Mouse (Mus musculus) liver, embryonic 14.5 days (tissue): ENCODE data around the gene Commd1. TPM values are rescaled to one million over a fixed set of nuclear protein-coding genes. Genes with fewer than 3 reads are reported as not detected.

Experiments
- ATAC-seq: fragments of 200-750 bp; cut with Nextera tagmentation; 2 replicates; pipeline ENCODE4 v1.8.0; 2017; ENCODE audit warnings: moderate number of reproducible peaks, mild to moderate bottlenecking, moderate library complexity; ENCODE audit not compliant: insufficient read depth
- DNase-seq, 3 experiments: peaks; one replicate each; pipeline ENCODE4 v3.0.0-alpha.2; 2012 to 2013; ENCODE audit warnings: low read depth in 3 of 3, low spot score in 3 of 3
- H3K27ac ChIP-seq: fragments of 300-500 bp; sonication (generic); 2 replicates; pipeline ENCODE4 v1.5.1; 2014; ENCODE audit warnings: moderate library complexity, mild to moderate bottlenecking, control low read depth, inconsistent platforms
- H3K27me3 ChIP-seq: fragments of 300-500 bp; sonication (generic); 2 replicates; pipeline ENCODE4 v1.6.1; 2014; ENCODE audit warnings: mild to moderate bottlenecking, low read length, moderate library complexity; ENCODE audit not compliant: control insufficient read depth, insufficient read depth
- H3K36me3 ChIP-seq: fragments of 300-500 bp; sonication (generic); replicated peaks from 2 replicates; pipeline ENCODE4 v1.6.1; 2014; ENCODE audit warnings: low read depth; ENCODE audit not compliant: control insufficient read depth, insufficient read depth
- H3K4me1 ChIP-seq, 2 experiments: fragments of 200-500 bp in 1 of 2; fragments of 300-500 bp in 1 of 2; sonication (generic) in 1 of 2; replicated peaks; 2 replicates each; pipeline ENCODE4 v1.6.1; 2012 to 2014; ENCODE audit warnings: antibody characterized with exemption in 1 of 2, inconsistent platforms in 1 of 2, low read length in 1 of 2; ENCODE audit not compliant: control insufficient read depth in 2 of 2, insufficient read depth in 2 of 2
- H3K4me2 ChIP-seq: fragments of 300-500 bp; sonication (generic); 2 replicates; pipeline ENCODE4 v1.6.1; 2014; ENCODE audit warnings: low read depth, mild to moderate bottlenecking, control low read depth, moderate library complexity
- H3K4me3 ChIP-seq, 2 experiments: fragments of 200-500 bp in 1 of 2; fragments of 300-500 bp in 1 of 2; sonication (generic) in 1 of 2; 2 replicates each; pipeline ENCODE4 v1.5.1; 2012 to 2014; ENCODE audit warnings: low read depth in 2 of 2, low read length in 2 of 2, mild to moderate bottlenecking in 2 of 2, control low read depth in 1 of 2, inconsistent platforms in 1 of 2, moderate library complexity in 1 of 2; ENCODE audit not compliant: insufficient read depth in 1 of 2
- H3K9ac ChIP-seq: fragments of 300-500 bp; sonication (generic); replicated peaks from 2 replicates; pipeline ENCODE4 v1.6.1; 2014; ENCODE audit warnings: mild to moderate bottlenecking, control low read depth, moderate library complexity
- H3K9me3 ChIP-seq: fragments of 300-500 bp; sonication (generic); 2 replicates; pipeline ENCODE4 v1.6.1; 2016; ENCODE audit warnings: low read length, mixed read lengths; ENCODE audit not compliant: control insufficient read depth
- CTCF ChIP-seq: IDR thresholded peaks from 2 replicates; pipeline ENCODE4 v1.5.1; 2016; ENCODE audit warnings: antibody characterized with exemption, low read depth, control low read depth
- EP300 ChIP-seq: IDR thresholded peaks from 2 replicates; pipeline ENCODE4 v1.6.1; 2016; ENCODE audit warnings: antibody characterized with exemption, low read depth
- WGBS: fragments of 180-500 bp; shearing (Covaris S2); extraction: QIAGEN DNeasy Blood & Tissue Kit; methylation state at CpG from one replicate; pipeline ENCODE4 v1.1.7; 2014; ENCODE audit not compliant: insufficient replicate concordance; 5-methylcytosine and 5-hydroxymethylcytosine counted together
- polyA plus RNA-seq, 2 experiments: library from polyadenylated mRNA; depleted of rRNA in 1 of 2; stranded (reverse) in 1 of 2; unstranded in 1 of 2; fragments of >200 nt; fragmentation: Nextera tagmentation in 1 of 2; extraction: Ambion mirVana in 1 of 2; gene quantifications; 2 replicates each; pipeline versions ENCODE4 v1.2.1 to v1.2.3; 2012 to 2014

Gene Commd1
- polyA plus RNA-seq, 2 experiments: 35.6 to 203 TPM

DNA sequence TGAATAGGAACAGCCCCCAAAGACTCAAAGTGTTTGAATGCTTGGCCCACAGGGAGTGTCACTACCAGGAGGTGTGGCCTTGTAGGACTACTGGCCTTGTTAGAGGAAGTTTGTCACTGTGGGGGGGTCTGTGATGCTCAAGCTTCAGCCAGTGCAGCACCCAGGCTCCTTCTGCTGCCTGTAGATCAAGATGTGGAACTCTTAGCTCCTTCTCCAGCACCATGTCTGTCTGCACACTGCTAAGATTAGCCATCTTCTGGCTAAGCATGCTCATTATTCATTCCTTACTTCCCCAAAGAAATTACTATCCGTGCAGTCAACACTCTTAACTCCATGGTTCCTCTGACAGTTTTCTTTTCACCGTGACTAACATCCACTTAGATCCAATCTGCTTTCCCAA is 52.1 kb downstream of the Commd1 start:
- no peak for ATAC-seq
- no peak overlapping the region for H3K4me2 ChIP-seq
- TF ChIP-seq CTCF (no peak), EP300 (no peak)
- WGBS: 43% methylated on average over 2 of the region's 2 CpGs
- no peaks in the 10 kb centered on the region for H3K9me3 ChIP-seq
- H3K9ac ChIP-seq: no peak overlapping the region
- no peaks in the 10 kb centered on the region for H3K36me3 ChIP-seq
- peaks cover 7 to 27% of the 10 kb centered on the region in 2 experiments; a peak in 3 of 4 replicates for H3K4me1 ChIP-seq
- no peak overlapping the region for H3K4me3 ChIP-seq
- no peaks in the 10 kb centered on the region for H3K27me3 ChIP-seq
- no peak for DNase-seq
- H3K27ac ChIP-seq: no peak overlapping the region

DNA sequence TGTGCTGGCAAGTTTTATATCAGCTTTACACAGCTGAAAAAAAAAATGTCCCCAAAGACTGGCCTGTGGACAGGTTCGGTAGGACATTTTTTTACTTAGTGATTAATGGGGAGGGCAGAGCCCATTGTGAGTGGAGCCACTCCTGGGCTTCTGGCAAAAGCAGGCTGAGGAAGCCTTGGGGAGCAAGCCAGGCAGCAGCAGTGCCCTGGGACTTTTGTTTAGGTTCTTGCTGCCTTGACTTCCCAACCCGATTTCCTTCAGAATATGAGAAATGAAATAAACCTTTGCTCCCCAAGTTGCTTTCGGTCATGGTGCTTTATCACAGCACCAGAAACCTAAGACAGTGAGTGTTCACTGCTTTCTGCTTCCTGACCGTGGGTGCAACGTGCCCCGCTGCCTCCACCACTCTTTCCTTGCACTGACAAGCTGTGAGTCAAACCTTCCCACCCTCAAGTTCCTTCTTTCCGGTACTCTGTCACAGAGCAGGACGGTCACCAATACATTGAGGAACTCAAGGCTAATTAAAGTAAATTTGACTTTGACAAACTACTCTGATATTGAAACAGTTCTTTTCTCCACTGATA is 53.5 kb downstream of the Commd1 start:
- no peak for TF ChIP-seq CTCF
- TF ChIP-seq EP300: no peak
- Histone ChIP-seq H3K27ac (no peak overlapping the region), H3K27me3 (no peaks in the 10 kb centered on the region), H3K9ac (no peak overlapping the region), H3K4me1 (peaks cover 7 to 27% of the 10 kb centered on the region in 2 experiments; a peak in 3 of 4 replicates), H3K4me2 (no peak overlapping the region), H3K4me3 (no peak overlapping the region), H3K9me3 (no peaks in the 10 kb centered on the region), H3K36me3 (no peaks in the 10 kb centered on the region)
- 23% methylated on average over 8 of the region's 8 CpGs for WGBS
- no peak for ATAC-seq
- DNase-seq: no peak

DNA sequence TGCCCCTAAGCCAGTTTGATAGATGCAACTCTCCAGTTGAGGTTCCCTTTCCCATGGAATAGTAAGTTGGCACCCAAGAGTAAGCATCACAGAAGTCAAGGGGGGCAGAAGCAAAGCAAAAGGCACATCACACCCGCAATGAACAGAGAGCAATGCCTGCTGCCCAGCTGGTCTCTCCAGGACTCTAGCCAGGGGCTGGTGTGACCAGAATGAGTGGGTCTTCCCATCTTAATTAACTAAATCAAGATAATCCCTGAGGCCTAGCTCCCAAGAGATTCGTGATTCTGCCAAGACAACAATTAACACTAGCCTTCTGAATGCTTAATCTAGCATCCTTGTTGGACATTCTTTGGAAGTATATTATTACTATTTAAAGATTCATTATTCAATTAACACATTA is 58.6 kb downstream of the Commd1 start:
- WGBS: 71% methylated on average over 2 of the region's 2 CpGs

DNA sequence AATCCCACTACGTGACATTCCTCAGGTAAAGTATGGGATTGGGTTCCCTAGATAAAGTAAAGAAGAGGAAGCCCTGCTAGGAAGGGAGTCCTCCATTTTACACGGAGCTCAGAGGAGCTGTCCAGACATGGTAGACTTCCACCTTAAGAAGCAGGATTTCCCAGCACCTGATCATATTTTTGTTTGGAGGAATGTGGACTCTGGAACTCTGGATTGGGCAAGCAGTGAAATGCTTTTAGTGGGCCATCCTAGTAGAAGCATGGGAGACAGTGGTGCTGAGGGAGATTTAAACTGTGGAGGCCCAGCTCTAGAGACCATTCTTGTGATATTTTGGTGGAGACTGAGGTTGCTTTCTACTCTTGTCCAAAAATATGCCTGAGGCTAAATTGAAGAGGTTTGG is 59.6 kb downstream of the Commd1 start:
- TF ChIP-seq EP300 (no peak), CTCF (no peak)

More for the DNA sequence above, 58.6 kb downstream of the Commd1 start:
- Histone ChIP-seq H3K27me3 (no peaks in the 10 kb centered on the region), H3K4me2 (no peak overlapping the region), H3K36me3 (no peaks in the 10 kb centered on the region), H3K4me1 (peaks cover 0 to 2% of the 10 kb centered on the region in 2 experiments; a peak in 1 of 4 replicates), H3K27ac (no peak overlapping the region), H3K9me3 (no peaks in the 10 kb centered on the region), H3K9ac (no peak overlapping the region), H3K4me3 (no peak overlapping the region)
- TF ChIP-seq EP300 (no peak), CTCF (no peak)
- ATAC-seq (no peak), DNase-seq (no peak)

DNA sequence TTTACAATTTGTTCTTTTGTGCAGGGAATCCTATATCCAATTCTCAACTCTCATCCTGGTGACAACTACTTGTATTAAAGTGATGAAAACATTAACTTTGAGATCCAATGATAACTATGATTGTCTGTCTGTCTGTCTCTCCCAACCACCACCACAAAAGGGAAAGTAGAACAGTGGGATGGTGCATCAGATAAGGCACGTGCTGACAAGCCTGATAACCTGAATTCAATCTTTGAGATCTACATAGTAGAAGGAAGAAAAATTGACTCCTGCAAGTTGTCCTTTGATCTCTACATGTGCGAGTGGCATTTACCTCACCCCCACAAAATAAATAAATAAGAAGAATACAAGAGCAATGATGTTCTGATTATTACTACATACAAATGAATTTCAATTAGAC is 62.8 kb downstream of the Commd1 start:
- TF ChIP-seq EP300: no peak
- no peak for TF ChIP-seq CTCF
- WGBS: 33% methylated on average over 2 of the region's 2 CpGs
- DNase-seq (no peak), ATAC-seq (no peak)
- H3K9me3 ChIP-seq: no peaks in the 10 kb centered on the region
- no peaks in the 10 kb centered on the region for H3K27me3 ChIP-seq
- no peak overlapping the region for H3K4me2 ChIP-seq
- H3K4me1 ChIP-seq: peaks cover 0 to 8% of the 10 kb centered on the region in 2 experiments; a peak in 2 of 4 replicates
- no peak overlapping the region for H3K9ac ChIP-seq
- H3K36me3 ChIP-seq: no peaks in the 10 kb centered on the region
- H3K4me3 ChIP-seq: no peak overlapping the region
- no peak overlapping the region for H3K27ac ChIP-seq

More for the DNA sequence above, 59.6 kb downstream of the Commd1 start:
- Histone ChIP-seq H3K9me3 (no peaks in the 10 kb centered on the region), H3K36me3 (no peaks in the 10 kb centered on the region), H3K27me3 (no peaks in the 10 kb centered on the region), H3K27ac (no peak overlapping the region), H3K9ac (no peak overlapping the region), H3K4me3 (no peak overlapping the region), H3K4me2 (no peak overlapping the region), H3K4me1 (peaks cover 0 to 5% of the 10 kb centered on the region in 2 experiments; a peak in 1 of 4 replicates)
- WGBS: 49% methylated on average over 2 of the region's 2 CpGs
- DNase-seq (no peak), ATAC-seq (no peak)
